Comparison of ENCODE assay signal across 11 mouse cellular contexts in genomic region chr4:100779023-100779422, GRCm38 (mm10). TPM values are rescaled to one million over a fixed set of nuclear protein-coding genes. Genes with fewer than 3 reads are reported as not detected.
DNase-seq lines count a peak whose midpoint lies in the region; ATAC-seq and TF ChIP-seq lines count a peak whose summit lies in the region.
"Had no signal": no experiment of that assay in that cellular context is flagged by ENCODE, and none has a peak within 500 bp of the region (broad histone marks: within the 10 kb centered on the region; RNA-seq: fewer than 3 reads in every experiment).

No protein-coding gene starts in this region.

- 14% methylated on average over 4 of the region's 4 CpGs for WGBS in heart, embryonic 10.5 days
- 5% methylated on average over 4 of the region's 4 CpGs for WGBS in neural tube, embryonic 11.5 days
- 13% methylated on average over 4 of the region's 4 CpGs for WGBS in limb, embryonic 14.5 days

- no peak overlapping the region for H3K27ac ChIP-seq in heart, embryonic 10.5 days
- no peak overlapping the region for H3K27ac ChIP-seq in neural tube, embryonic 11.5 days (ENCODE audit: low read depth, low read length)
- no peak overlapping the region for H3K27ac ChIP-seq in limb, embryonic 14.5 days (replicated peaks; ENCODE audit: low read depth, low read length)

- peak overlapping the region; percentile 48 for H3K4me2 ChIP-seq in neural tube, embryonic 11.5 days (ENCODE audit: low read depth)
- peak overlapping the region; percentile 72 for H3K4me2 ChIP-seq in limb, embryonic 14.5 days (replicated peaks; ENCODE audit: low read depth, low read length, severe bottlenecking)

- peak overlapping the region; percentile 89 for H3K4me3 ChIP-seq in heart, embryonic 10.5 days
- peak overlapping the region; percentile 96 for H3K4me3 ChIP-seq in neural tube, embryonic 11.5 days (ENCODE audit: low read depth, low read length)
- peak overlapping the region; percentile 95 for H3K4me3 ChIP-seq in limb, embryonic 14.5 days (replicated peaks; ENCODE audit: low read length)

- ATAC-seq in neural tube, embryonic 11.5 days (ENCODE audit: insufficient read depth, low FRiP score, low TSS enrichment): no peak
- no peak for ATAC-seq in limb, embryonic 14.5 days (ENCODE audit: low FRiP score, low read depth)

- H3K36me3 ChIP-seq in heart, embryonic 10.5 days: no peaks in the 10 kb centered on the region
- no peaks in the 10 kb centered on the region for H3K36me3 ChIP-seq in neural tube, embryonic 11.5 days (ENCODE audit: control insufficient read depth, insufficient read depth, low read length)
- no peaks in the 10 kb centered on the region for H3K36me3 ChIP-seq in limb, embryonic 14.5 days (ENCODE audit: control insufficient read depth, insufficient read depth, low read length)

- H3K9ac ChIP-seq in neural tube, embryonic 11.5 days (ENCODE audit: low read length): peak overlapping the region; percentile 97
- H3K9ac ChIP-seq in limb, embryonic 14.5 days (ENCODE audit: low read depth, low read length, severe bottlenecking): 0 out of 2 replicates have a peak overlapping the region, but pooled peaks have one; percentile 94

- DNase-seq in heart, embryonic 10.5 days (ENCODE audit: low spot score): no peak
- no peak for DNase-seq in heart, postnatal 4 days
- DNase-seq in neural tube, embryonic 11.5 days (ENCODE audit: low spot score): no peak
- DNase-seq in neural tube, embryonic 10.5 days (ENCODE audit: extremely low spot score, low spot score): no peak
- DNase-seq in limb, embryonic 14.5 days (ENCODE audit: low spot score): no peak
- no peak for DNase-seq in thymus, adult 18-20 months
- no peak for DNase-seq in left cerebral cortex, adult 11 months (ENCODE audit: low spot score)
- no peak for DNase-seq in right cerebral cortex, postnatal 4 days
- DNase-seq: kidney, postnatal 36 days; lung, adult 18-20 months; thymus, postnatal 14 days had no signal

- H3K9me3 ChIP-seq in heart, embryonic 10.5 days: no peaks in the 10 kb centered on the region
- H3K9me3 ChIP-seq in neural tube, embryonic 11.5 days (ENCODE audit: control insufficient read depth, low read length): no peaks in the 10 kb centered on the region
- no peaks in the 10 kb centered on the region for H3K9me3 ChIP-seq in limb, embryonic 14.5 days (ENCODE audit: control insufficient read depth, low read length)

- no peak for TF ChIP-seq POLR2A in limb, embryonic 14.5 days (IDR thresholded peaks at IDR 0.05; ENCODE audit: borderline replicate concordance, extremely low read depth, insufficient read depth, insufficient read length)

- H3K4me1 ChIP-seq in heart, embryonic 10.5 days: peaks cover 37% of the 10 kb centered on the region
- peaks cover 17% of the 10 kb centered on the region for H3K4me1 ChIP-seq in neural tube, embryonic 11.5 days (ENCODE audit: control insufficient read depth, insufficient read depth, low read length)
- peaks cover 42% of the 10 kb centered on the region for H3K4me1 ChIP-seq in limb, embryonic 14.5 days (ENCODE audit: control insufficient read depth, insufficient read depth, low read length)

- 0 out of 2 replicates have a peak, but pooled peaks cover 6% of the 10 kb centered on the region for H3K27me3 ChIP-seq in heart, embryonic 10.5 days (ENCODE audit: insufficient read depth, poor library complexity, severe bottlenecking)
- no peaks in the 10 kb centered on the region for H3K27me3 ChIP-seq in neural tube, embryonic 11.5 days (ENCODE audit: control insufficient read depth, insufficient read depth, low read length)
- H3K27me3 ChIP-seq in limb, embryonic 14.5 days (ENCODE audit: control insufficient read depth, insufficient read depth, low read length): no peaks in the 10 kb centered on the region

RNA-seq across cellular contexts. Expression of gene Cachd1, which starts 2.5 kb away (rescaled TPM):
- 8.7 and 17.2 TPM in 2 replicates for polyA plus RNA-seq in heart, embryonic 10.5 days (2016; fragmentation: Nextera tagmentation; extraction: Ambion mirVana)
- 10 to 100 TPM in 1 of 2 experiments, 1 to 10 TPM in 1; 9.7 to 12.9 TPM for total RNA-seq in heart, postnatal 4 days (2021)
- 32.6 and 33.3 TPM in 2 replicates for polyA plus RNA-seq in neural tube, embryonic 11.5 days (2014; fragmentation: Nextera tagmentation; extraction: Ambion mirVana)
- 103 and 154 TPM in 2 replicates for polyA plus RNA-seq in limb, embryonic 14.5 days (2012; rRNA removed)
- polyA plus RNA-seq in limb, embryonic 14.5 days (2014; fragmentation: Nextera tagmentation; extraction: Ambion mirVana): 37.3 and 52.8 TPM in 2 replicates
